Mouse (Mus musculus): ENCODE results near the gene Ptp4a2.
"Not testable (repeated sequence)": the region's sequence is repeated elsewhere in the genome, so short reads cannot be mapped to it uniquely, and the experiment has no call there.

Gene Ptp4a2

DNA sequence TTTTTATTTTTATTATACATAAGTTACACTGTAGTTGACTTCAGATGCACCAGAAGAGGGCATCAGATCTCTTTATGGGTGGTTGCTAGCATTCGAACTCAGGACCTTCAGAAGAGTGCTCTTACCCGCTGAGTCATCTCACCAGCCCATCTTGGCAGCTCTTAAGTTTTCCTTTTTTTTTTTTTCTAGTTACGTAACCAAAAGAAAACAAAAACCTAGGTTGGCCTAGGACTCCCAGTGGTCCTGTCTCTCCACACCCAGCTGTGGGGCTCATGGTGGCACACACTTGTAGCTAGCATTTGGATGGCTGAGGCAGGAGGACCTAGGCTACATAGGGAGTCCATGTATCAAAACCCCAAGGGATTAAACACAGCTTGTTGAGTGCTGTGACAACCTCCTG is 43.0 kb downstream of the Ptp4a2 start:
- no peak for DNase-seq

DNA sequence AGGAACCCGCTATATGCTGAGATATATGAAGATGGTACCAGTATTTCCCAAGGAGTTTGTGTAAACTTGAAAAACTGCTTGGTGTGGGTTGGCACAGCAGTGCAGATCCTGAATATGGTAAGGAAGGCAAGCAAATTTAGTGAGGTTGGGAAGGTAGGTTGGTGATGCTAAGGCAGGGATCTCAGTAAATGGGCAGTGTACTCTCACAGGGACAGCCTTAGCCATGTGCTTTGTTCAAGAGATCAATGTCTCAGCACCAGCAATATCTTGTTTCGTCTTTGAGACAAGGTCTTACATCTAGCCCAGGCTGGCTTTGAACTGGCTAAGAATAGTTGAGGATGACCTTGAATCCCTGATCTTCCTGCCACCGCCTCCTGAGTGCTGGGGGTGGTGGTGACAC is 43.6 kb downstream of the Ptp4a2 start:
- no peak for DNase-seq

- no peak for DNase-seq
Measured at GRCm38 (mm10) chr4:129855051-129855970, 44.3 kb downstream of the Ptp4a2 start.

- no peak for DNase-seq
Measured at GRCm38 (mm10) chr4:129860456-129860855, 49.4 kb downstream of the Ptp4a2 start.

DNA sequence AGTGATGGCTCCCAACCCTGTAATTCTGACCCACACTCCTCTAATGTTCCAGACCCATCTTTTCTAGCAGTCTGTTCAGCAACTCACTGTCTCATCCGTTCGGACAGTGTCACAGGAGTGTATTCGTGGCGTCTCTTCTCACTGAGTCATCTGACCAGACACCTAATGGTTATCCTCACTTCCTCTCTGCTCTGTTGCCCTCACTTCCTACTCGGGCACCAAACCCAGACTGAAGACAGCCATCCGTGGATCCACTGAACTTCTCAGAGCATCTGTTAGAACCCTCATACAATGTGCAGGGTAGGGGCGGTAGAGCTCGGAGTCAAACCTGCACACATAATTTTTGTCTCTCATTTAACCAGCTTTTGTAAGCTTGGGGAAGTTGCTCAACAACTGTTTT is 50.4 kb downstream of the Ptp4a2 start:
- DNase-seq, result no peak

DNA sequence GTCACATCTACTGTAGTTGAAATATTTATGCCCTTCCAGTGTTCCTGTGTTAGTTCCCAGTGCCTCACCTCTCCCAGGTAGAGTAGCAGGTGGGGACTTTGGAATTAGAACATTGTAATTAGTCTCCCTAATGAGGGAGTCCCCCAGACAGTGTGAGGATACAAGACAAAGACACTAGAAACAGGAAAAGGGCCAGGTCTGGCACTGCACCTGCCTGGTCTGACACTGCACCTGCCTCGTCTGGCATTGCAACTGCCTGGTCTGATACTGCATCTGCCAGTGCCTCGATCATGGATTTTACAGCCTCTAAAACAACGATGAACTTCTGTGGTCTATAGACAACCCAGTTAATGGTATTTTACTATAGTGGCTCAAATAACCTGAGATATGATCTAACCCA is 51.3 kb downstream of the Ptp4a2 start:
- no peak for DNase-seq

DNA sequence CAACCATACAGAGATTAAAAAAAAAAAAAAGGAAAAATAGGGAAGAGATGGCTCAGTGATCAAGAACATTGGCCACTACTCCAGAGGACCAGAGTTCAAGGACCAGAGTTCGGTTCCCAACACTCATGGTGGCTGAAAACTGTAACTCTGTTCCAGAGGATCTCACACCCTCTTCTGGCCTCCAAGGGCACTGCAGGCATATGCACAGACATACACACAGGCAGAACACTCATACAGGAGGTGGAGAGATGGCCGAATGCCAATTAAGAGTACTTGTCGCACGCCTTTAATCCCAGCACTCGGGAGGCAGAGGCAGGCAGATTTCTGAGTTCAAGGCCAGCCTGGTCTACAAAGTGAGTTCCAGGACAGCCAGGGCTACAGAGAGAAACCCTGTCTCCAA is 55.2 kb downstream of the Ptp4a2 start:
- not testable (repeated sequence) for DNase-seq

DNA sequence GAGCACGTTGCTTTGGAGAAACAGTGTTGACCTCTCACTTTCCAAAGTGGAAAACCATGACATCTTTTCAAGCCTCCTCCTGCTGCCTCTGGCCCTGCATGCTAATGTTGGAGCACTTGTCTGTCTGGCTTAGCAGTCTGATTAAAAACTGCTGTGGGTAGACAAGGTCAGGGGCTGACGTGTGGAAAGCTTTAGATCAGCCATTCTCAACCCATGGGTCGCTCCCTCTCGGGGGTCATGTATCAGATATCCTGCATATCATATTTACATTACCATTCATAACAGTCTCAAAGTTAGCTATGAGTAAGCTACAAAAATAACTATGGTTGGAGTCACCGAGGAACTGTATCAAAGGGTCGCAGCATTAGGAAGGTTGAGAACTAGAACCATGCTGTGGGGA is 57.2 kb downstream of the Ptp4a2 start:
- DNase-seq, result no peak

- DNase-seq, result no peak
Measured at GRCm38 (mm10) chr4:129870483-129870882, 59.5 kb downstream of the Ptp4a2 start.

DNA sequence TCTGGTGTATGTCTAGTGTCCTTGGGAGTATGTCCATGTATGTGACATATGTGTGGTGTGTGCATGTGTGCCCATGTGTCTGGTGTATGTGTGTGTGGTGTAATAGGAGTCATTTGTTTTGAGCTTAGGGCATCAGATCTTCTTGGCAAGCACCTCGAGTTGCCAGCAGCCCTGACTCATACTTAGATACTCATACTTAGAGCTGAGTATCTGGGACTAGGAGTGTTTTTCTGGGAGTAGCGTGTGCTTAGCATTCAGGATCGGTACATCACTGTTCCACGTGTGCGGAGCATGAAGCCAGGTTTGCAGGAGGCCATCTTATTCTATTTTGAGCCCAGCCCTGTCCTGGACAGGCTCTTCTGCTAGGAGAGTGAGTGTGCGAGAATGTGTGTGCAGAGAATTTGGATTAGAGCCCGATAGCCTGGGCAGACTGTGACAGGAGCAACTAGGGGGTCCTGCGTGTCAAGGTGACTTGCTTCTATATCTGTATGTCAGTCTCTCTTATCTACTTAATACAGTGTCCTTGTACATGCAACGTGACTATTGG is 61.4 kb downstream of the Ptp4a2 start:
- DNase-seq, result no peak

- no peak for DNase-seq
Measured at GRCm38 (mm10) chr4:129874805-129875204, 63.8 kb downstream of the Ptp4a2 start.

- DNase-seq, result no peak
Measured at GRCm38 (mm10) chr4:129875406-129875805, 64.4 kb downstream of the Ptp4a2 start.

DNA sequence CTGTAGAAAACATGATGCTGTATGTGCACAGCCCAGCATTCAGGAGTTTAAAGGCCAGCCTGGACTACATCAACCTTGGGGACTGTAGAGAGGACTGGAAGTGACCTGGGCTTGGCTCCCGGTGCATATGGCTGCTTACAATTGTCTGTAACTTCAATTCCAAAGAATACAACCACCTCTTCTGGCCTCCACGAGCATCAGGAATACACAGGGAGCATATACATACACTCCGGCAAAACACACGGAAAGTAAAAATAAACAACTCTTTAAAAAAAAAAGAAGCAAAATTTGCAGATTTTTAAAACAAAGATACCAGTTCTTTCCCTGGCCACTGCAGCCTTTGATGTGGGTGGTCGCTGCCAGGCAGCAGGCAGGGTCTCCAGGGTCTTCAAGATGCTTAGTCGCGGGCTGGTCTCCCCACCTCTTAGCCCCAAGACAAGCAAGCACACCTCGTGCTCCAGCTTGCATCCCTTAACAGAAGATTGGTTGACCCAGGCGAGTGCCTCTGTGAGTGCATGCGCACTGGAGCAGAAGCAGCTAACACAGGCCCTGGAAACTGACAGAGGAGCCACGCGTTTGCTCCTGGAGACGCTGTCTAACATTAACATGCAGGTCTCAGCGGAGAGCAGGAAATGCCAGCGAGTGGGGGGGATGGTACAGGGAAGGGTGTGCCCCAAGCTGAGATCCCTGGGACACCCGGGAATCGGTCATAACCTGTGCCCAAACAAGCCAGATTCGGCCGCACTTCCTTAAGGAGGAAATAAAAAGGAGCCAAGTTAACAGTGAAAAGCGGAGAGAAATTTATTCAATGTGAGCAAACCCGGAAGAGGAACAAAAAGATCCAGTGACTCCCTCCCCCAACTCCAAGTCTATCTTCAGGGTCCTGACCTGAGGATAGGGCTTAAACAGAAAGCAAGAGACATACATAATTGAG is 66.1 kb downstream of the Ptp4a2 start:
- DNase-seq, result peak; percentile 79 to 85

DNA sequence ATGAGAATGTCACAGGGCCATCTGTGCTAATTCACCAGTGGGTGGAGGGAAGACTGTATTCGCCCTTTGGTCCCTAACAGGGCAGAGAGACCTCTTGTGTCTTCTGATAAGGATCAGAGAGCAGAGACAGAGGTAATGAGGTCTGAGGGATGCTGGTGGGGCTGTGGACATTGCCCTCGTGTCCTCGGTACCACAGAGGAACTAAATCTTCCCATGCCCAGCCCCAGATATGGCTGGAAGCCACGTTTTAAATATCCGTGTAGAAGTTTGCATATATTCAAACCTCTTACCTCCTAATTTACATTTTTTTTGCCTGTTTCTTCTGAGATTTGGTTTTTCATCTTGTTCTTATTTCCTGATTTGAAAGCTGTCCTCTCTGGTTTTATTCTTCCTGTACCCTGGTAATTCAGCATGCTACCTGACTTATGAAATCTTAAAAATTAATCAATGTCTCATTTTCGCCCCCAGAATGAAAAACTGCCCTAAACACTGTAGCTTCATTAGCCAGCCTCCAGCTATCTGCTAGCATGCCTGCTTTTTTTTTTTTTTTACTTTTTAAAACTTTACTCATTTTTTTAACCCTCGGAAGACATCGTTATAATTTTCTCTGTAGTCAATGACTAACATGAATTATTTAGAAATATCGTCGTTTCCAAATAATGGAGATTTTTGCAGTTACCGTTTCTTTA is 67.1 kb downstream of the Ptp4a2 start:
- peak in 1 of 2 experiments; percentile 12 for DNase-seq

GRCm38 (mm10) chr4:129878656-129879145 is 67.7 kb downstream of the Ptp4a2 start:
- DNase-seq, result no peak

DNA sequence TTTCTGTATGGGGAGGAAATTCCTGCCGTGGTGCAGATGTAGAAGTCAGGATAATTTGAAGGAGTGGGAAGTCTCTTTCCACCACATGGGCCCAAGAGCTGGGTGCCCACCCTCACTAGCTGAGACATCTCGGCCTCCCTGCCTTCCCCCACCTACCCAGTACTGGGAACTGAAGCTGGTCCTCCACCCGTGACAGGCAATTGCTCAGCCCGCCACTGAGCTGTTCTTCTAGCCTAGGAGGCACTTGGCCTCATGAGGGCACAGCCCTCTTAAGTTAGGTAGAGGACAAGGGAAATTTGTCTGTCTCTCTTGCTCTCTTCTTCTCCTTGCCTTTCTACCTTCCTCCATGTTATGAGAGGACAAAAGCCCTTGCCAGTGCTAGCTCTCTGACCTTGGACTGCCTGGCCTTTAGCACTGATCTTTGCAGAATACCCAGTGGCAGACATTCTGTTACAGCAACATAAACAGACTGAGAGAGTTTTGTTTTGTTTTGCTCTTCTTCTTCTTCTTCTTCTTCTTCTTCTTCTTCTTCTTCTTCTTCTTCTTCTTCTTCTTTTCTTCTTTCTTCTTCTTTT is 68.3 kb downstream of the Ptp4a2 start:
- DNase-seq, result no peak

GRCm38 (mm10) chr4:129880615-129881014 is 69.6 kb downstream of the Ptp4a2 start:
- no peak for DNase-seq

DNA sequence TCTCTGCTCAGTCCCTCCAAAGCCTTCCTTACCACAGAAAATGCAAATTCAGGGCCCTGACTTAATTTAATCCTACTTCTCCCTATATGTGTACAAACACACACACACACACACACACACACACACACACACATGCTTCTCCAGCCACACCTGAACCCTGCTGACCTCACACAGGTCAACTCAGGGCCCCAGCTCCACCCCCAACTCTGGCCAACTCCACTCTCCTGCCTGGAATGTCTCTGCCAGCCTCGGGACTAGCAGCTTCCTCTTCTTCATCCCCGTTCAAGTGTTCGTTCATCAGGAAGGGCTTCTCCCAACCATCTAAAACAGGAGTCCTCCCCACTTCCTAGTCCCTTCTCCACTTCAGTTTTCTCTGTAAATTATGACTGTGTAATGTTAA is 70.6 kb downstream of the Ptp4a2 start:
- DNase-seq, result no peak

GRCm38 (mm10) chr4:129882555-129883293 is 71.7 kb downstream of the Ptp4a2 start:
- DNase-seq, result peak; percentile 66 to 77

DNA sequence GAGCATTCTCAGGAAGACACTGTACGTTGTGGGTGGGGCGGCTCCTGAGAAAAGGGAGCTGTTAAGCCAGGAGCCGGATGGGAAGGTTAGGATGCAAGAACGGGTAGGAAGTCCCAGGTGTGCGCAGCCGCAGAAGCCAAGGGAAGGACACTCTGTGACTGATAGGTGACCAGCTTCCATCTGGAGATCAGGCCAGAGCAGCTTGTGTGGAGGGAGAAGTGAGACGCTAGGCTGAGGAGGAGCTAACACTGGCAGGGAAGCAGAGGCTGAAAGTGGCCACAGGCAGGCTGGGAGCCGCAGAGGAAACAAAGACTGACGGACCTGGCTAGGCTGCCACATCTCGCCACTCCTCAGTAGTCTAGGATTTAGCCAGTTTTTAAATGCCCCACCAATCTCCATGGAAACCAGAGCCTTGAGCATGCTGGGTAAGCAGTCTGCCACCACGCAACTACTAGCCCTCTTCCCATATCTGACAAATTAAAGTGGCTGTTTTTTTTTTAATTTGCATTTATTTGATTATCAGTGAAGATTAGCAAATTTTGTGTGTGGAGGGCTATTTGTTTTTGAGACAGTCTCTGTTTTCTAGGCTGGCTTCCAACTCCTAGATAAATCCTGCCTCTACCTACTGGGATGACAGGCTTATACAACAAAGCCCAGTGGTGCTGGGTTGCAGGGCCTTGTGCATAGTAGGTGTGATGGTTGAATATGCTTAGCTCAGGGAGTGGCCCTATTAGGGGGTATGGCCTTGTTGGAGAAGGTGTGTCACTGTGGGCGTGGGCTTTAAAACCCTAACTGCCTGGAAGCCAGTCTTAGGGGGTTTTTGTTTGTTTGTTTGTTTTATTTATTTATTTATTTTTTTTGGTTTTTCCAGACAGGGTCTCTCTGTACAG is 73.3 kb downstream of the Ptp4a2 start:
- DNase-seq, result peak in 1 of 2 experiments; percentile 7
